20 mouse cellular contexts compared by ENCODE assay signal in the genomic region with DNA sequence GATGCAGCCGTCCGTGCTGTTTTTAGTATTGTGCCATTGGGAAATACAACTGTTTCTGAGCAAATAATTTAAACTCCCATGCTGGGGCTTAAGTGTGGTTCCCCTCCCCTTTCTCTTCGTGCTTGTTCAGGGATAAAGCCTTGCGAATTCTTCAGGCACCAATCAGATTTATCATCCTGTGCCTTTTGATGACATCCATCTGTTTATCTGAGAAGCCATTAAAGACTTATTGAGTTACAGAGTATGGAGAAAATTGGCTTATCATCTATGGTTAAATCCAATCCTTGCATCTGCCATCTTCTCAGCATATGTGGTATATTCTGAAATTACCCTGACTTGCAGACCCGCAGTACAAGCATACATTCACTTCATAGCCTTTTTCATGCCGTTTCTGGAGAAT.
DNase-seq lines count a peak whose midpoint lies in the region; ATAC-seq and TF ChIP-seq lines count a peak whose summit lies in the region.
"Had no signal": no experiment of that assay in that cellular context is flagged by ENCODE, and none has a peak within 500 bp of the region (broad histone marks: within the 10 kb centered on the region; RNA-seq: fewer than 3 reads in every experiment).

No protein-coding gene starts in this region.

- peaks cover 34% of the 10 kb centered on the region for H3K4me1 ChIP-seq in heart, embryonic 11.5 days (ENCODE audit: control insufficient read depth, insufficient read depth, low read length)
- H3K4me1 ChIP-seq in hindbrain, embryonic 13.5 days (replicated peaks) = peaks cover 51% of the 10 kb centered on the region
- H3K4me1 ChIP-seq in hindbrain, embryonic 12.5 days = peaks cover 45% of the 10 kb centered on the region
- peaks cover 40% of the 10 kb centered on the region for H3K4me1 ChIP-seq in lung, embryonic 15.5 days
- no peaks in the 10 kb centered on the region; the same call in 1 of the 2 replicates for H3K4me1 ChIP-seq in lung, adult 2 months (ENCODE audit: control insufficient read depth, insufficient read depth, low read length)

- H3K36me3 ChIP-seq in heart, embryonic 11.5 days (ENCODE audit: control insufficient read depth, insufficient read depth, low read length) = no peaks in the 10 kb centered on the region
- no peaks in the 10 kb centered on the region for H3K36me3 ChIP-seq in hindbrain, embryonic 13.5 days
- no peaks in the 10 kb centered on the region for H3K36me3 ChIP-seq in hindbrain, embryonic 12.5 days
- H3K36me3 ChIP-seq in lung, embryonic 15.5 days = no peaks in the 10 kb centered on the region
- H3K36me3 ChIP-seq: embryonic facial prominence, embryonic 12.5 days; neural tube, embryonic 12.5 days had no signal

- H3K27ac ChIP-seq in heart, embryonic 11.5 days (ENCODE audit: low read depth, low read length) = no peak overlapping the region
- H3K27ac ChIP-seq in hindbrain, embryonic 13.5 days = peak overlapping the region; percentile 49; the same call in 1 of the 2 replicates
- no peak overlapping the region for H3K27ac ChIP-seq in hindbrain, embryonic 12.5 days
- no peak overlapping the region for H3K27ac ChIP-seq in lung, embryonic 15.5 days
- H3K27ac ChIP-seq: embryonic facial prominence, embryonic 12.5 days; intestine, embryonic 15.5 days; neural tube, embryonic 12.5 days had no signal

- no peak for TF ChIP-seq CTCF in lung, adult 2 months (IDR thresholded peaks at IDR 0.05; ENCODE audit: insufficient read depth, low read length)

- H3K4me3 ChIP-seq in heart, embryonic 11.5 days (ENCODE audit: low read depth, low read length) = no peak overlapping the region
- H3K4me3 ChIP-seq in hindbrain, embryonic 13.5 days = no peak overlapping the region
- no peak overlapping the region for H3K4me3 ChIP-seq in hindbrain, embryonic 12.5 days
- H3K4me3 ChIP-seq in lung, embryonic 15.5 days = no peak overlapping the region
- H3K4me3 ChIP-seq in lung, adult 2 months (replicated peaks; ENCODE audit: extremely low read depth, low read depth, low read length) = no peak overlapping the region
- H3K4me3 ChIP-seq: embryonic facial prominence, embryonic 12.5 days; intestine, embryonic 15.5 days; neural tube, embryonic 12.5 days had no signal

- no peaks in the 10 kb centered on the region for H3K9me3 ChIP-seq in heart, embryonic 11.5 days (replicated peaks; ENCODE audit: control insufficient read depth, low read length)
- H3K9me3 ChIP-seq in hindbrain, embryonic 13.5 days = no peaks in the 10 kb centered on the region
- H3K9me3 ChIP-seq in hindbrain, embryonic 12.5 days (replicated peaks) = no peaks in the 10 kb centered on the region
- no peaks in the 10 kb centered on the region for H3K9me3 ChIP-seq in lung, embryonic 15.5 days
- H3K9me3 ChIP-seq: embryonic facial prominence, embryonic 12.5 days; intestine, embryonic 15.5 days; neural tube, embryonic 12.5 days had no signal

- H3K27me3 ChIP-seq in heart, embryonic 11.5 days (ENCODE audit: control insufficient read depth, insufficient read depth, low read length) = no peaks in the 10 kb centered on the region
- H3K27me3 ChIP-seq in hindbrain, embryonic 13.5 days = no peaks in the 10 kb centered on the region
- H3K27me3 ChIP-seq in hindbrain, embryonic 12.5 days = no peaks in the 10 kb centered on the region
- no peaks in the 10 kb centered on the region for H3K27me3 ChIP-seq in lung, embryonic 15.5 days
- H3K27me3 ChIP-seq: embryonic facial prominence, embryonic 12.5 days; intestine, embryonic 15.5 days; neural tube, embryonic 12.5 days had no signal

- peak overlapping the region; percentile 49; the same call in 1 of the 2 replicates for H3K4me2 ChIP-seq in heart, embryonic 11.5 days
- H3K4me2 ChIP-seq in hindbrain, embryonic 13.5 days = no peak overlapping the region
- H3K4me2 ChIP-seq in hindbrain, embryonic 12.5 days (replicated peaks) = no peak overlapping the region
- H3K4me2 ChIP-seq in lung, embryonic 15.5 days = no peak overlapping the region
- H3K4me2 ChIP-seq: embryonic facial prominence, embryonic 12.5 days; intestine, embryonic 15.5 days; neural tube, embryonic 12.5 days had no signal

- no peak for DNase-seq in heart, postnatal 25 days (ENCODE audit: low spot score)
- DNase-seq in lung, adult 2 months = no peak
- DNase-seq in retina, embryonic 14.5 days (ENCODE audit: low spot score) = peak; percentile 22
- DNase-seq in embryo, embryonic 10.5 days (ENCODE audit: low spot score) = no peak
- DNase-seq: B cell, adult 2 months; cerebellum, adult 9-10 months; kidney, postnatal 36 days; left cerebral cortex, postnatal 4 days; liver; lung, postnatal 36 days; right cerebral cortex, postnatal 14 days; spleen, adult 18-20 months; thymus, postnatal 25 days had no signal

- intact Hi-C loops in heart, postnatal 25 days (cut with DNase I) = no loop called here

- no peak overlapping the region for H3K9ac ChIP-seq in heart, embryonic 11.5 days (ENCODE audit: low read depth, low read length)
- no peak overlapping the region for H3K9ac ChIP-seq in hindbrain, embryonic 13.5 days
- H3K9ac ChIP-seq in hindbrain, embryonic 12.5 days = no peak overlapping the region
- H3K9ac ChIP-seq in lung, embryonic 15.5 days = no peak overlapping the region
- H3K9ac ChIP-seq: embryonic facial prominence, embryonic 12.5 days; intestine, embryonic 15.5 days; neural tube, embryonic 12.5 days had no signal

- no peak for TF ChIP-seq POLR2A in lung, adult 2 months (IDR thresholded peaks at IDR 0.05; ENCODE audit: borderline replicate concordance, extremely low read depth, low read depth, low read length)

- no peak for ATAC-seq in heart, embryonic 11.5 days (replicated peaks; ENCODE audit: insufficient number of reproducible peaks, low FRiP score, low TSS enrichment)
- no peak for ATAC-seq in hindbrain, embryonic 13.5 days (ENCODE audit: low FRiP score)
- no peak for ATAC-seq in hindbrain, embryonic 12.5 days (ENCODE audit: low FRiP score)
- ATAC-seq in lung, embryonic 15.5 days (ENCODE audit: borderline replicate concordance, extremely low read depth, low FRiP score, low TSS enrichment) = peak; percentile 16; the same call in 1 of the 2 replicates
- ATAC-seq: intestine, embryonic 15.5 days had no signal

- 32% methylated on average over 6 of the region's 6 CpGs for WGBS in heart, embryonic 11.5 days (ENCODE audit: insufficient replicate concordance)
- 21% methylated on average over 6 of the region's 6 CpGs for WGBS in hindbrain, embryonic 13.5 days
- WGBS in hindbrain, embryonic 12.5 days = 35% methylated on average over 6 of the region's 6 CpGs
- 32% methylated on average over 6 of the region's 6 CpGs for WGBS in lung, embryonic 15.5 days
- WGBS in lung, adult 2 months = 42% methylated on average over 6 of the region's 6 CpGs
